Mouse (Mus musculus) intestine, embryonic 14.5 days (tissue): ENCODE results near the gene Olfr1137. TPM values are rescaled to one million over a fixed set of nuclear protein-coding genes. Genes with fewer than 3 reads are reported as not detected.

ENCODE experiments used
- ATAC-seq: fragments of 200-750 bp; cut with Nextera tagmentation; replicated peaks from 2 replicates; pipeline ENCODE4 v1.8.0; 2017; ENCODE audit warnings: low read depth, moderate number of reproducible peaks, moderate TSS enrichment, moderate library complexity; ENCODE audit not compliant: low FRiP score, low TSS enrichment
- DNase-seq: peaks from one replicate; pipeline ENCODE4 v3.0.0-alpha.2; 2018; ENCODE audit warnings: low spot score
- H3K27ac ChIP-seq: fragments of 300-500 bp; sonication (generic); 2 replicates; pipeline ENCODE4 v1.5.1; 2014; ENCODE audit warnings: low read depth, mild to moderate bottlenecking, control low read depth
- H3K27me3 ChIP-seq: fragments of 300-500 bp; sonication (generic); replicated peaks from 2 replicates; pipeline ENCODE4 v1.6.1; 2014; ENCODE audit warnings: low read length, control low read depth; ENCODE audit not compliant: control insufficient read depth, insufficient read depth
- H3K36me3 ChIP-seq: fragments of 300-500 bp; sonication (generic); 2 replicates; pipeline ENCODE4 v1.6.1; 2014; ENCODE audit warnings: low read length, control low read depth; ENCODE audit not compliant: control insufficient read depth, insufficient read depth
- H3K4me1 ChIP-seq: fragments of 300-500 bp; sonication (generic); replicated peaks from 2 replicates; pipeline ENCODE4 v1.6.1; 2014; ENCODE audit warnings: low read length, control low read depth, mixed read lengths; ENCODE audit not compliant: control insufficient read depth, insufficient read depth
- H3K4me2 ChIP-seq: fragments of 300-500 bp; sonication (generic); 2 replicates; pipeline ENCODE4 v1.6.1; 2014; ENCODE audit warnings: low read length
- H3K4me3 ChIP-seq: fragments of 300-500 bp; sonication (generic); 2 replicates; pipeline ENCODE4 v1.5.1; 2014; ENCODE audit warnings: low read depth, low read length, control low read depth, mixed read lengths
- H3K9ac ChIP-seq: fragments of 300-500 bp; sonication (generic); 2 replicates; pipeline ENCODE4 v1.6.1; 2014; ENCODE audit warnings: mild to moderate bottlenecking, low read length
- H3K9me3 ChIP-seq: fragments of 300-500 bp; sonication (generic); 2 replicates; pipeline ENCODE4 v1.6.1; 2016; ENCODE audit warnings: low read length, control low read depth; ENCODE audit not compliant: control insufficient read depth
- WGBS: fragments of 180-500 bp; shearing (Covaris S2); extraction: QIAGEN DNeasy Blood & Tissue Kit; methylation state at CpG from one replicate; pipeline ENCODE4 v1.1.7; 2014; 5-methylcytosine and 5-hydroxymethylcytosine counted together
- polyA plus RNA-seq: library from polyadenylated mRNA; unstranded; fragments of >200 nt; fragmentation: Nextera tagmentation; extraction: Ambion mirVana; gene quantifications from 2 replicates; pipeline ENCODE4 v1.2.1, GENCODE M21; 2014

The Olfr1137 gene
- polyA plus RNA-seq = not detected in 2 replicates

DNA sequence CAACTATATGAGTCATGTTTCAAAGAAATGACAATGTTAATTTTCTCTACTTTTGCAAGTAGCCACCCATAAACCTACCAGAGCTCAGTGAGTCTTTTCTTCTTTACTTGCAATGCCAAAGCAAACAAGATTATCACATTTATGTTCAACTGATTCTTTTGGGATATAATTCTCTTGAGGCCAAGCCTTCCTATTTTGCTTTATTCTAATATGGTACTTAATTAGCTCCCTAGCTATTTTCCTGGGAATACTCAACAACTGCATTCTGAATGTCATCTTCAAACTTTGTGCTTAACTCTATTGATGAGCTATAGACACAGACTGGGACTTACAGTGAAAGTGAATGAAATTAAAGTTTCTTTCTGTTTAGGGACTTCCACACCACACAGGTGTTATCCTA is at the start of gene Olfr1137:
Olfr1137 (minus strand) TSS at position 101 of the 400 bp plus-strand sequence.
- no peak within 1 kb of the TSS for H3K27ac ChIP-seq
- no peaks in the 10 kb centered on the region for H3K36me3 ChIP-seq
- no peaks in the 10 kb centered on the region for H3K4me1 ChIP-seq
- DNase-seq = no peak
- H3K4me2 ChIP-seq = no peak within 1 kb of the TSS
- H3K27me3 ChIP-seq = no peaks in the 10 kb centered on the region
- H3K9me3 ChIP-seq = no peaks in the 10 kb centered on the region
- no peak within 1 kb of the TSS for H3K9ac ChIP-seq
- no peak for ATAC-seq
- no peak within 1 kb of the TSS for H3K4me3 ChIP-seq

- Histone ChIP-seq H3K4me3 (no peak within 1 kb of the TSS), H3K27me3 (no peaks in the 10 kb centered on the region), H3K9ac (no peak within 1 kb of the TSS), H3K4me1 (no peaks in the 10 kb centered on the region), H3K9me3 (no peaks in the 10 kb centered on the region), H3K4me2 (no peak within 1 kb of the TSS), H3K36me3 (no peaks in the 10 kb centered on the region), H3K27ac (no peak within 1 kb of the TSS)
- 92% methylated on average over 1 of the region's 1 CpGs for WGBS
- DNase-seq (no peak), ATAC-seq (no peak)
Observed at GRCm38 (mm10) chr2:87753891-87754290, 40.9 kb upstream of the Olfr1137 start, which contains the start of gene Olfr1141. TSS of gene Olfr1141 (minus strand) at chr2:87753991.

- H3K4me1 ChIP-seq = no peaks in the 10 kb centered on the region
- H3K27ac ChIP-seq = no peak within 1 kb of the TSS
- no peak within 1 kb of the TSS for H3K4me3 ChIP-seq
- no peaks in the 10 kb centered on the region for H3K27me3 ChIP-seq
- 77% methylated on average over 3 of the region's 3 CpGs for WGBS
- H3K4me2 ChIP-seq = no peak within 1 kb of the TSS
- H3K9ac ChIP-seq = no peak within 1 kb of the TSS
- H3K9me3 ChIP-seq = no peaks in the 10 kb centered on the region
- DNase-seq (no peak), ATAC-seq (no peak)
- H3K36me3 ChIP-seq = no peaks in the 10 kb centered on the region
Observed at GRCm38 (mm10) chr2:87743452-87743851, 30.5 kb upstream of the Olfr1137 start, which contains the start of gene Olfr1140. TSS of gene Olfr1140 (plus strand) at chr2:87743752.

DNA sequence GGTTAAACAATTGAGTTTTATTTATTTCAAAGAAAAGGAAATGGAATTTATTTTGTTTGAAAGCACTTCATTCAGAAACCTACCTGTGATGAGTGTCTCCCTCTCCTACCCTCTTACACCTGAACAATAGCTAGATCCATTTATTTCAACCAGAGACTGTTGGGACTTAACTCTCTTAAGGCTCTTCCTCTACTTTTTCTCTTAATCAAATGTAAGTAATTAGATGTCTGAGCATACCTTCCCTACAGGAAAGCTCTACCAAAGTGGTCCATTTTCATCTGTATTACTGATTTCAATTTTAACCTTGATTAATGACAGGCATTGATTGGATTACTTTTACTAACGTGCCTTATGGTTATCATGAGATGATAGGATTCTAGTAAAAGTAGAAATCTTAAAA is 26.9 kb upstream of the Olfr1137 start, which contains the start of gene Olfr1138:
Olfr1138 (minus strand) TSS at position 101 of the 400 bp plus-strand sequence.
- Histone ChIP-seq H3K4me1 (no peaks in the 10 kb centered on the region), H3K9ac (no peak within 1 kb of the TSS), H3K36me3 (no peaks in the 10 kb centered on the region), H3K4me3 (no peak within 1 kb of the TSS), H3K4me2 (no peak within 1 kb of the TSS), H3K27me3 (no peaks in the 10 kb centered on the region), H3K27ac (no peak within 1 kb of the TSS), H3K9me3 (no peaks in the 10 kb centered on the region)
- DNase-seq = no peak
- no peak for ATAC-seq
- 87% methylated on average over 1 of the region's 1 CpGs for WGBS

GRCm38 (mm10) chr2:87693847-87694246 is 19.1 kb downstream of the Olfr1137 start, which contains the start of gene Olfr1136:
TSS of gene Olfr1136 (minus strand) at chr2:87693947.
- no peaks in the 10 kb centered on the region for H3K4me1 ChIP-seq
- ATAC-seq (no peak), DNase-seq (no peak)
- no peaks in the 10 kb centered on the region for H3K9me3 ChIP-seq
- H3K4me3 ChIP-seq = no peak within 1 kb of the TSS
- no peak within 1 kb of the TSS for H3K4me2 ChIP-seq
- no peak within 1 kb of the TSS for H3K27ac ChIP-seq
- no peak within 1 kb of the TSS for H3K9ac ChIP-seq
- H3K36me3 ChIP-seq = no peaks in the 10 kb centered on the region
- H3K27me3 ChIP-seq = no peaks in the 10 kb centered on the region

GRCm38 (mm10) chr2:87673564-87673963 is 39.4 kb downstream of the Olfr1137 start, which contains the start of gene Olfr1135:
TSS of gene Olfr1135 (minus strand) at chr2:87673664.
- 16% methylated on average over 1 of the region's 1 CpGs for WGBS

More at GRCm38 (mm10) chr2:87673564-87673963, 39.4 kb downstream of the Olfr1137 start, which contains the start of gene Olfr1135:
- no peak within 1 kb of the TSS for H3K9ac ChIP-seq
- H3K4me2 ChIP-seq = no peak within 1 kb of the TSS
- H3K36me3 ChIP-seq = no peaks in the 10 kb centered on the region
- no peaks in the 10 kb centered on the region for H3K4me1 ChIP-seq
- no peaks in the 10 kb centered on the region for H3K27me3 ChIP-seq
- no peak within 1 kb of the TSS for H3K4me3 ChIP-seq
- no peaks in the 10 kb centered on the region for H3K9me3 ChIP-seq
- no peak for ATAC-seq
- H3K27ac ChIP-seq = no peak within 1 kb of the TSS
- DNase-seq = no peak

Other genes starting within 250 kb of the Olfr1137 start
- gene Pramel7, start 216.1 kb downstream of the Olfr1137 start, polyA plus RNA-seq = not detected in 2 replicates
- gene Pramel6, start 206.6 kb downstream of the Olfr1137 start, polyA plus RNA-seq = not detected in 2 replicates
- not detected in 2 replicates for gene Olfr153, start 181.4 kb downstream of the Olfr1137 start, polyA plus RNA-seq
- gene Olfr1128, start 167.6 kb downstream of the Olfr1137 start, polyA plus RNA-seq = not detected in 2 replicates
- not detected in 2 replicates for gene Olfr1129, start 139.3 kb downstream of the Olfr1137 start, polyA plus RNA-seq
- not detected in 2 replicates for gene Olfr1130, start 107.0 kb downstream of the Olfr1137 start, polyA plus RNA-seq
- gene Olfr1131, start 86.1 kb downstream of the Olfr1137 start, polyA plus RNA-seq = not detected in 2 replicates
- gene Olfr1132, start 75.6 kb downstream of the Olfr1137 start, polyA plus RNA-seq = not detected in 2 replicates
- gene Olfr1133, start 65.8 kb downstream of the Olfr1137 start, polyA plus RNA-seq = not detected in 2 replicates
- gene Olfr1134, start 54.7 kb downstream of the Olfr1137 start, polyA plus RNA-seq = not detected in 2 replicates
- not detected in 2 replicates for gene Olfr1135, start 39.5 kb downstream of the Olfr1137 start, polyA plus RNA-seq
- not detected in 2 replicates for gene Olfr1136, start 19.2 kb downstream of the Olfr1137 start, polyA plus RNA-seq
- not detected in 2 replicates for gene Olfr1138, start 26.8 kb upstream of the Olfr1137 start, polyA plus RNA-seq
- not detected in 2 replicates for gene Olfr1140, start 30.6 kb upstream of the Olfr1137 start, polyA plus RNA-seq
- not detected in 2 replicates for gene Olfr1141, start 40.8 kb upstream of the Olfr1137 start, polyA plus RNA-seq
- gene Olfr152, start 66.3 kb upstream of the Olfr1137 start, polyA plus RNA-seq = not detected in 2 replicates
- gene Olfr1143, start 87.4 kb upstream of the Olfr1137 start, polyA plus RNA-seq = not detected in 2 replicates
- gene Olfr1145, start 96.6 kb upstream of the Olfr1137 start, polyA plus RNA-seq = not detected in 2 replicates
- not detected in 2 replicates for gene Olfr1148, start 117.4 kb upstream of the Olfr1137 start, polyA plus RNA-seq
- not detected in 2 replicates for gene Olfr1150-ps1, start 130.8 kb upstream of the Olfr1137 start, polyA plus RNA-seq
- not detected in 2 replicates for gene Olfr1151, start 142.7 kb upstream of the Olfr1137 start, polyA plus RNA-seq
- gene Olfr1152, start 153.3 kb upstream of the Olfr1137 start, polyA plus RNA-seq = not detected in 2 replicates
- not detected in 2 replicates for gene Olfr1153, start 181.8 kb upstream of the Olfr1137 start, polyA plus RNA-seq
- gene Olfr1154, start 192.0 kb upstream of the Olfr1137 start, polyA plus RNA-seq = not detected in 2 replicates
- gene Olfr1155, start 232.0 kb upstream of the Olfr1137 start, polyA plus RNA-seq = not detected in 2 replicates
- gene Olfr1156, start 239.9 kb upstream of the Olfr1137 start, polyA plus RNA-seq = not detected in 2 replicates